9 mouse cellular contexts compared by ENCODE assay signal in the genomic region with DNA sequence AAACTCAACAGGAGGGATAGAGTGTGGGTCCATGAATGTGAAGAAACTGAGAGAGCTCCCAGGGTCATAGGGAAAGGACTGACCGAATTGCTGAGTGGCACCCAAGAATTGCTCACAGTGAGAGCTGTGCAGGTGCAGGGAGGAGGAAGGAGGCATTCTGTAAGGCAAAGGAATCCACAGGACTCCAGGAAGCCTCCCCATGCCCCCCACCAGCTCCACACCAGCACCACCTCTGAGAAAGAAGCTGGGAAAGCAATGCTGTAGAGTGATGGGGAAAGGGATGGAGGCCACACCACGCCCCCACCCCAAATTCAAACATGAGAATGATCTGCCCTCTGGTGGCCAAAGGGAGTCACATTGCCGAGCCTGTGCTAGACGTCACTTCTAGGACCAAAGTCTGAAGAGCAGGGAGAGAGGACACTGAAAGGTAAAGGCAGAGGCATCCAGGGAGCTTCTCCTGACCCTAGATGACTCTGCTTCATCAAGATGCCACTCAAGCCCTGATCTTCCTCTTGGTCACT. TPM values are rescaled to one million over a fixed set of nuclear protein-coding genes. Genes with fewer than 3 reads are reported as not detected.
DNase-seq lines count a peak whose midpoint lies in the region; ATAC-seq lines count a peak whose summit lies in the region.
"Had no signal": no experiment of that assay in that cellular context is flagged by ENCODE, and none has a peak within 500 bp of the region (broad histone marks: within the 10 kb centered on the region; RNA-seq: fewer than 3 reads in every experiment).

No protein-coding gene starts in this region.

- peak; percentile 77 for DNase-seq in forebrain, embryonic 11.5 days (ENCODE audit: low spot score)
- DNase-seq in 3134 (ENCODE audit: extremely low read depth, insufficient read length, low spot score): peak; percentile 21
- peak; percentile 81 for DNase-seq in R1 (ENCODE audit: low read depth, low spot score)
- DNase-seq in forelimb bud, embryonic 11.5 days (ENCODE audit: low read depth, low spot score): peak; percentile 58
- peak; percentile 47 to 56 for DNase-seq in left cerebral cortex, adult 18-20 months (ENCODE audit: low spot score in 2 of 2)
- DNase-seq in natural killer cell, adult 2 months (ENCODE audit: low spot score in 2 of 2): peak; percentile 12 to 17
- peak; percentile 44 for DNase-seq in yolk sac, embryonic 10.5 days (ENCODE audit: low spot score)

- H3K36me3 ChIP-seq in forebrain, embryonic 11.5 days (ENCODE audit: control insufficient read depth, insufficient read depth, low read length): no peaks in the 10 kb centered on the region
- no peaks in the 10 kb centered on the region for H3K36me3 ChIP-seq in forebrain, embryonic 15.5 days
- H3K36me3 ChIP-seq: liver, embryonic 15.5 days had no signal

- no peaks in the 10 kb centered on the region; the same call in 1 of the 2 replicates for H3K4me1 ChIP-seq in forebrain, embryonic 11.5 days (replicated peaks; ENCODE audit: control insufficient read depth, insufficient read depth, low read length)
- H3K4me1 ChIP-seq in forebrain, embryonic 15.5 days: peaks cover 10% of the 10 kb centered on the region

- H3K9ac ChIP-seq in forebrain, embryonic 11.5 days (ENCODE audit: low read length): no peak overlapping the region
- H3K9ac ChIP-seq in forebrain, embryonic 15.5 days (replicated peaks): no peak overlapping the region
- H3K9ac ChIP-seq: liver, embryonic 15.5 days had no signal

- no peak overlapping the region for H3K4me3 ChIP-seq in forebrain, embryonic 11.5 days (ENCODE audit: low read depth, low read length)
- H3K4me3 ChIP-seq in forebrain, embryonic 15.5 days: no peak overlapping the region
- H3K4me3 ChIP-seq: liver, embryonic 15.5 days had no signal

- no peaks in the 10 kb centered on the region for H3K9me3 ChIP-seq in forebrain, embryonic 11.5 days (ENCODE audit: control insufficient read depth, low read length)
- no peaks in the 10 kb centered on the region for H3K9me3 ChIP-seq in forebrain, embryonic 15.5 days
- H3K9me3 ChIP-seq: liver, embryonic 15.5 days had no signal

- no peak overlapping the region for H3K4me2 ChIP-seq in forebrain, embryonic 11.5 days (ENCODE audit: low read depth, low read length, severe bottlenecking)
- no peak overlapping the region for H3K4me2 ChIP-seq in forebrain, embryonic 15.5 days (replicated peaks)
- H3K4me2 ChIP-seq: liver, embryonic 15.5 days had no signal

- WGBS in forebrain, embryonic 11.5 days: 23% methylated on average over 4 of the region's 4 CpGs
- WGBS in forebrain, embryonic 15.5 days: 20% methylated on average over 4 of the region's 4 CpGs

- no peak for ATAC-seq in forebrain, embryonic 11.5 days (replicated peaks; ENCODE audit: low FRiP score)
- no peak for ATAC-seq in forebrain, embryonic 15.5 days (replicated peaks)

- no peaks in the 10 kb centered on the region for H3K27me3 ChIP-seq in forebrain, embryonic 11.5 days (ENCODE audit: control insufficient read depth, insufficient read depth, low read length)
- no peaks in the 10 kb centered on the region for H3K27me3 ChIP-seq in forebrain, embryonic 15.5 days
- H3K27me3 ChIP-seq: liver, embryonic 15.5 days had no signal

- no peak overlapping the region for H3K27ac ChIP-seq in forebrain, embryonic 11.5 days (ENCODE audit: low read depth, low read length)
- H3K27ac ChIP-seq in forebrain, embryonic 15.5 days (replicated peaks): no peak overlapping the region
- H3K27ac ChIP-seq: liver, embryonic 15.5 days had no signal

RNA-seq across cellular contexts. Expression of a gene that starts 3.6 kb away (rescaled TPM):
- polyA plus RNA-seq in forebrain, embryonic 11.5 days (2014; fragmentation: Nextera tagmentation; extraction: Ambion mirVana): 61.2 and 62.0 TPM in 2 replicates
- polyA plus RNA-seq in forebrain, embryonic 15.5 days (2015; fragmentation: Nextera tagmentation; extraction: Ambion mirVana): 52.8 and 57.7 TPM in 2 replicates
- 100 to 1,000 TPM; 123 to 139 TPM for total RNA-seq in left cerebral cortex, adult 18-20 months (2021)

RNA-seq across cellular contexts. Expression of a gene that starts 37.5 kb away (rescaled TPM):
- polyA plus RNA-seq in forebrain, embryonic 11.5 days (2014; fragmentation: Nextera tagmentation; extraction: Ambion mirVana): 39.9 and 52.0 TPM in 2 replicates
- polyA plus RNA-seq in forebrain, embryonic 15.5 days (2015; fragmentation: Nextera tagmentation; extraction: Ambion mirVana): 38.7 and 43.9 TPM in 2 replicates
- total RNA-seq in left cerebral cortex, adult 18-20 months (2021): 10 to 100 TPM; 29.1 to 30.8 TPM

Comparison
In these comparisons a context has a peak if more than half of its experiments do, and no peak if none do; other contexts are left out.
1. DNase-seq: peak in every context shown above with its lines; median percentile 81 in R1; 77 in forebrain, embryonic 11.5 days; 58 in forelimb bud, embryonic 11.5 days; 52 in left cerebral cortex, adult 18-20 months; 44 in yolk sac, embryonic 10.5 days; 21 in 3134; 14 in natural killer cell, adult 2 months.